Mouse (Mus musculus) retina, postnatal 1 day (tissue): Measurements from ENCODE around the gene Gm4353.

ENCODE experiments used
- DNase-seq: peaks from one replicate; pipeline ENCODE4 v3.0.0-alpha.2; 2012

The Gm4353 gene

GRCm38 (mm10) chr7:116039538-116040466 is 44.6 kb downstream of the Gm4353 start:
- peak; percentile 91 for DNase-seq

- no peak for DNase-seq
Measured at GRCm38 (mm10) chr7:116039196-116039537, 45.3 kb downstream of the Gm4353 start, which contains the start of gene 1110004F10Rik. TSS of gene 1110004F10Rik (plus strand) at chr7:116039397.

GRCm38 (mm10) chr7:116038511-116038910 is 45.9 kb downstream of the Gm4353 start, which contains the start of gene Sox6:
TSS of gene Sox6 (minus strand) at chr7:116038796.
- peak; percentile 50 for DNase-seq

GRCm38 (mm10) chr7:116038024-116038423 is 46.4 kb downstream of the Gm4353 start:
- DNase-seq, result peak; percentile 18

- peak; percentile 16 for DNase-seq
Measured at GRCm38 (mm10) chr7:116036591-116037555, 47.6 kb downstream of the Gm4353 start.

GRCm38 (mm10) chr7:116035504-116035903 is 48.9 kb downstream of the Gm4353 start:
- no peak for DNase-seq

GRCm38 (mm10) chr7:116034282-116034758 is 50.1 kb downstream of the Gm4353 start:
- peak; percentile 77 for DNase-seq

- peak; percentile 64 for DNase-seq
Measured at GRCm38 (mm10) chr7:116033371-116034241, 50.8 kb downstream of the Gm4353 start.
